Mouse (Mus musculus): ENCODE data around the gene Iglon5.

The Iglon5 gene

GRCm38 (mm10) chr7:43489631-43490125, at the start of gene Iglon5:
Gene Iglon5 (minus strand): TSS chr7:43490075.
- no peak for DNase-seq

GRCm38 (mm10) chr7:43538524-43538923, 48.6 kb upstream of the Iglon5 start:
- no peak for DNase-seq

GRCm38 (mm10) chr7:43532936-43533505, 43.1 kb upstream of the Iglon5 start:
- no peak for DNase-seq

GRCm38 (mm10) chr7:43530216-43530785, 40.4 kb upstream of the Iglon5 start:
- no peak for DNase-seq

GRCm38 (mm10) chr7:43525313-43525712, 35.4 kb upstream of the Iglon5 start:
- DNase-seq: no peak

GRCm38 (mm10) chr7:43522776-43523175, 32.9 kb upstream of the Iglon5 start:
- no peak for DNase-seq

GRCm38 (mm10) chr7:43518341-43518740, 28.5 kb upstream of the Iglon5 start:
- no peak for DNase-seq

GRCm38 (mm10) chr7:43515076-43515475, 25.2 kb upstream of the Iglon5 start:
- DNase-seq: no peak

GRCm38 (mm10) chr7:43512519-43512918, 22.6 kb upstream of the Iglon5 start:
- DNase-seq: no peak

GRCm38 (mm10) chr7:43511707-43512478, 22.0 kb upstream of the Iglon5 start:
- no peak for DNase-seq

- DNase-seq: peak; percentile 32
Observed at GRCm38 (mm10) chr7:43495343-43496021, 5.6 kb upstream of the Iglon5 start.

- no peak for DNase-seq
Observed at GRCm38 (mm10) chr7:43490861-43491260, 986 bp upstream of the Iglon5 start.

GRCm38 (mm10) chr7:43490182-43490584, 308 bp upstream of the Iglon5 start:
- no peak for DNase-seq

- DNase-seq: no peak
Observed at GRCm38 (mm10) chr7:43488646-43489045, 1.2 kb downstream of the Iglon5 start.

GRCm38 (mm10) chr7:43483236-43483635, 6.6 kb downstream of the Iglon5 start:
- no peak for DNase-seq

GRCm38 (mm10) chr7:43482090-43482716, 7.7 kb downstream of the Iglon5 start:
- no peak for DNase-seq

- DNase-seq: no peak
Observed at GRCm38 (mm10) chr7:43481191-43481590, 8.7 kb downstream of the Iglon5 start.

- DNase-seq: no peak
Observed at GRCm38 (mm10) chr7:43476376-43476775, 13.5 kb downstream of the Iglon5 start.

GRCm38 (mm10) chr7:43475706-43476105, 14.2 kb downstream of the Iglon5 start:
- DNase-seq: no peak

- DNase-seq: peak; percentile 43
Observed at GRCm38 (mm10) chr7:43470373-43470772, 19.5 kb downstream of the Iglon5 start.

- DNase-seq: peak; percentile 86
Observed at GRCm38 (mm10) chr7:43466099-43466694, 23.7 kb downstream of the Iglon5 start.

GRCm38 (mm10) chr7:43465344-43466098, 24.4 kb downstream of the Iglon5 start:
- peak; percentile 91 for DNase-seq

Data from lung, postnatal 14 days (tissue).